Mouse (Mus musculus) CH12.LX (cell line): Measurements from ENCODE around the gene Nxn. TPM values are rescaled to one million over a fixed set of nuclear protein-coding genes. Genes with fewer than 3 reads are reported as not detected.

Experiments
- DNase-seq: peaks from one replicate; pipeline ENCODE4 v3.0.0-alpha.2; 2013; ENCODE audit errors: extremely low read depth
- H3K27ac ChIP-seq: 2 replicates; pipeline ENCODE4 v1.5.1; 2012; ENCODE audit warnings: low read depth, mild to moderate bottlenecking, control low read depth, moderate library complexity; ENCODE audit not compliant: insufficient read depth
- H3K27me3 ChIP-seq: replicated peaks from 2 replicates; pipeline ENCODE3; 2012; ENCODE audit warnings: inconsistent platforms
- H3K36me3 ChIP-seq, 2 experiments: replicated peaks in 1 of 2; 2 replicates each; pipeline versions ENCODE3 to v1.6.1; 2012; ENCODE audit warnings: inconsistent platforms in 1 of 2, low read length in 1 of 2, mild to moderate bottlenecking in 1 of 2, mixed read lengths in 1 of 2, moderate library complexity in 1 of 2; ENCODE audit not compliant: control insufficient read depth in 1 of 2, insufficient read depth in 1 of 2
- H3K4me1 ChIP-seq, 2 experiments: 2 replicates each; pipeline ENCODE4 v1.6.1; 2012; ENCODE audit warnings: inconsistent platforms in 1 of 2, moderate library complexity in 1 of 2; ENCODE audit not compliant: insufficient read depth in 2 of 2, control insufficient read depth in 1 of 2
- H3K4me2 ChIP-seq: 2 replicates; pipeline ENCODE4 v1.6.1; 2012; ENCODE audit warnings: low read depth, mild to moderate bottlenecking, control low read depth; ENCODE audit not compliant: poor library complexity, insufficient read depth, severe bottlenecking
- H3K4me3 ChIP-seq, 3 experiments: fragments of 150-350 bp in 1 of 3; sonication (generic) in 1 of 3; replicated peaks in 1 of 3; 2 replicates each; pipeline versions ENCODE3 to v1.5.1; 2011 to 2012; ENCODE audit warnings: low read depth in 2 of 3, low read length in 2 of 3, mild to moderate bottlenecking in 2 of 3, moderate library complexity in 2 of 3, control low read depth in 1 of 3, improper control_type of control experiment in 1 of 3, inconsistent platforms in 1 of 3, mixed read lengths in 1 of 3; ENCODE audit not compliant: poor library complexity in 1 of 3
- H3K79me2 ChIP-seq: replicated peaks from 2 replicates; pipeline ENCODE4 v1.6.1; 2012; ENCODE audit warnings: mild to moderate bottlenecking, moderate library complexity; ENCODE audit not compliant: control insufficient read depth, poor library complexity, insufficient read depth, severe bottlenecking; ENCODE audit errors: extremely low read depth
- H3K9ac ChIP-seq: 2 replicates; pipeline ENCODE4 v1.6.1; 2012; ENCODE audit warnings: low read depth, mild to moderate bottlenecking, control low read depth, moderate library complexity; ENCODE audit not compliant: insufficient read depth
- H3K9me3 ChIP-seq: replicated peaks from 2 replicates; pipeline ENCODE3; 2012; ENCODE audit warnings: low read length, inconsistent platforms, mixed read lengths
- CHD2 ChIP-seq: IDR thresholded peaks from 2 replicates; pipeline ENCODE4 v1.6.1; 2011; ENCODE audit warnings: low read length, improper control_type of control experiment
- E2F4 ChIP-seq: IDR thresholded peaks from 2 replicates; pipeline ENCODE4 v1.6.1; 2011; ENCODE audit warnings: low read depth, low read length, improper control_type of control experiment; ENCODE audit not compliant: insufficient replicate concordance
- ELF1 ChIP-seq: IDR thresholded peaks from 2 replicates; pipeline ENCODE4 v1.6.1; 2014; ENCODE audit warnings: low read depth, mild to moderate bottlenecking, inconsistent platforms, low read length, improper control_type of control experiment
- EP300 ChIP-seq: IDR thresholded peaks from 2 replicates; pipeline ENCODE4 v1.6.1; 2011; ENCODE audit warnings: low read length, improper control_type of control experiment
- ETS1 ChIP-seq: conservative IDR thresholded peaks from 2 replicates; pipeline ENCODE4 v1.6.1; 2012; ENCODE audit warnings: low read depth, mild to moderate bottlenecking, inconsistent platforms, low read length, improper control_type of control experiment, moderate library complexity
- HCFC1 ChIP-seq: IDR thresholded peaks from 2 replicates; pipeline ENCODE4 v1.6.1; 2012; ENCODE audit warnings: low read depth, mild to moderate bottlenecking, inconsistent platforms, low read length, improper control_type of control experiment
- JUN ChIP-seq: IDR thresholded peaks from 2 replicates; pipeline ENCODE4 v1.6.1; 2011; ENCODE audit warnings: low read depth, mild to moderate bottlenecking, low read length, improper control_type of control experiment, moderate library complexity; ENCODE audit not compliant: insufficient read depth
- JUND ChIP-seq: conservative IDR thresholded peaks from 2 replicates; pipeline ENCODE4 v1.6.1; 2011; ENCODE audit warnings: low read depth, low read length, improper control_type of control experiment
- KAT2A ChIP-seq: IDR thresholded peaks from 2 replicates; pipeline ENCODE4 v1.6.1; 2012; ENCODE audit warnings: low read length, improper control_type of control experiment, inconsistent platforms; ENCODE audit not compliant: insufficient replicate concordance
- MAFK ChIP-seq: IDR thresholded peaks from 2 replicates; pipeline ENCODE4 v1.6.1; 2011; ENCODE audit warnings: low read length, improper control_type of control experiment; ENCODE audit not compliant: insufficient replicate concordance
- MAZ ChIP-seq: IDR thresholded peaks from 2 replicates; pipeline ENCODE4 v1.6.1; 2012; ENCODE audit warnings: low read depth, mild to moderate bottlenecking, inconsistent platforms, low read length, improper control_type of control experiment, moderate library complexity
- MEF2A ChIP-seq: IDR thresholded peaks from 2 replicates; pipeline ENCODE4 v1.6.1; 2014; ENCODE audit warnings: low read depth, mild to moderate bottlenecking, inconsistent platforms, low read length, improper control_type of control experiment, borderline replicate concordance
- MXI1 ChIP-seq: IDR thresholded peaks from 2 replicates; pipeline ENCODE4 v1.6.1; 2011; ENCODE audit warnings: mild to moderate bottlenecking, low read depth, low read length, improper control_type of control experiment
- MYC ChIP-seq: IDR thresholded peaks from 2 replicates; pipeline ENCODE4 v1.6.1; 2011; ENCODE audit warnings: low read depth, mild to moderate bottlenecking, improper control_type of control experiment, low read length
- POLR2AphosphoS2 ChIP-seq: IDR thresholded peaks from 2 replicates; pipeline ENCODE4 v1.6.1; 2011; ENCODE audit warnings: low read depth, low read length, improper control_type of control experiment
- RAD21 ChIP-seq: IDR thresholded peaks from 2 replicates; pipeline ENCODE4 v1.6.1; 2011; ENCODE audit warnings: low read depth, mild to moderate bottlenecking, low read length, improper control_type of control experiment, moderate library complexity
- UBTF ChIP-seq: IDR thresholded peaks from 2 replicates; pipeline ENCODE4 v1.6.1; 2012; ENCODE audit warnings: low read depth, mild to moderate bottlenecking, inconsistent platforms, low read length, improper control_type of control experiment, moderate library complexity
- USF1 ChIP-seq: IDR thresholded peaks from 2 replicates; pipeline ENCODE4 v1.6.1; 2014; ENCODE audit warnings: low read depth, mild to moderate bottlenecking, inconsistent platforms, low read length, improper control_type of control experiment
- USF2 ChIP-seq: conservative IDR thresholded peaks from 2 replicates; pipeline ENCODE4 v1.6.1; 2011; ENCODE audit warnings: low read depth, low read length, improper control_type of control experiment
- ZC3H11A ChIP-seq: IDR thresholded peaks from 2 replicates; pipeline ENCODE4 v1.6.1; 2012; ENCODE audit warnings: low read depth, mild to moderate bottlenecking, inconsistent platforms, low read length, improper control_type of control experiment
- ZNF384 ChIP-seq: IDR thresholded peaks from 2 replicates; pipeline ENCODE4 v1.6.1; 2012; ENCODE audit warnings: low read depth, low read length, improper control_type of control experiment, inconsistent platforms
- dilution Hi-C: fragments of 300-500 bp; cut with MboI; formaldehyde crosslinking; loops from 2 replicates; pipeline ENCODE4 v1.14.3; 2020; ENCODE audit warnings: low sequenced_read_pairs; ENCODE audit not compliant: extremely low pct_unique_long_range_greater_than_20kb, extremely low pct_ligation_motif_present
- in situ Hi-C: fragments of 300-500 bp; cut with MboI; formaldehyde crosslinking; loops from 3 replicates; pipeline ENCODE4 v1.14.3; 2019; ENCODE audit warnings: low sequenced_read_pairs, low pct_ligation_motif_present, low pct_unique_long_range_greater_than_20kb, mixed read lengths
- polyA plus RNA-seq: library from polyadenylated mRNA; unstranded; fragments of >175 nt; gene quantifications from 2 replicates; pipeline ENCODE4 v1.2.1, GENCODE M21; 2012; ENCODE audit warnings: low read depth; ENCODE audit not compliant: insufficient read length
- total RNA-seq, 2 experiments: library from RNA; depleted of rRNA; stranded (reverse); fragments of 300-350 nt in 1 of 2; fragments of >200 nt in 1 of 2; gene quantifications; 2 replicates each; pipeline ENCODE4 v1.2.3; 2012 to 2014

The Nxn gene
- total and polyA plus RNA-seq, 3 experiments: 15.3 to 24.8 (median 19.2) TPM

DNA sequence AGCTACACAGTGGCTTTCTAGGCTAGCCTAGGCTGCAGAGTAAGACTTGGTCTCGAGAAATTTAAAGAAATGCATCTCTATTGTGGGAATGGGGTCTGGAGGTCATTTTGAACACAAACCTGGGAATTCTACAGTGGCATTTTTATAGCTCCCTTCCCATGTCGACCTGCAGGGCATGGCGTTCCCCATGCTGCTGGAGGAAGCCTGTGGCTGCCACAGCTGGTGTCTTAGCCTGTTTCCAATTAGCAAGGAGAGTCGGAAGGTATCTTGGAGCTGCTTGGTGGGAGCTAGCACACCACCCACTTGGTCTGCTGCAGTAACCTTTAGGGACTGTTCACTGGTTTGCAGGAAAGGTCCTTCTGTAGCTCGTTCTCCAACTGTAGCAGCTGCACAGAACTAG is 142.8 kb downstream of the Nxn start:
- H3K4me3 ChIP-seq: no peak overlapping the region
- dilution Hi-C loops (no loop called here), in situ Hi-C loops (loop anchor here (10.0 kb wide), 1 partner anchor 249 kb away; no protein-coding TSS in a partner anchor)
- no peaks in the 10 kb centered on the region for H3K27me3 ChIP-seq
- peaks cover 0 to 20% of the 10 kb centered on the region in 2 experiments; a peak in 2 of 4 replicates for H3K4me1 ChIP-seq
- H3K79me2 ChIP-seq: no peaks in the 10 kb centered on the region
- no peaks in the 10 kb centered on the region for H3K9me3 ChIP-seq
- H3K4me2 ChIP-seq: no peak overlapping the region
- no peak overlapping the region for H3K9ac ChIP-seq
- no peak for DNase-seq
- peaks cover 3 to 62% of the 10 kb centered on the region in 2 experiments for H3K36me3 ChIP-seq
- TF ChIP-seq JUND: no peak
- no peak for TF ChIP-seq MYC
- no peak for TF ChIP-seq RAD21
- TF ChIP-seq, all 38 proteins: peak for 0
- H3K27ac ChIP-seq: no peak overlapping the region

- Histone ChIP-seq H3K4me1 (peaks cover 0 to 15% of the 10 kb centered on the region in 2 experiments; a peak in 2 of 4 replicates), H3K27ac (no peak overlapping the region), H3K4me3 (no peak overlapping the region), H3K9me3 (no peaks in the 10 kb centered on the region), H3K4me2 (no peak overlapping the region), H3K79me2 (no peaks in the 10 kb centered on the region), H3K36me3 (peaks cover 7 to 62% of the 10 kb centered on the region in 2 experiments), H3K9ac (no peak overlapping the region), H3K27me3 (no peaks in the 10 kb centered on the region)
- in situ Hi-C loops (loop anchor here (10.0 kb wide), 1 partner anchor 249 kb away; no protein-coding TSS in a partner anchor), dilution Hi-C loops (no loop called here)
- no peak for DNase-seq
- TF ChIP-seq USF1: no peak
- no peak for TF ChIP-seq EP300
- no peak for TF ChIP-seq JUN
- TF ChIP-seq MYC: no peak
- no peak for TF ChIP-seq ZNF384
- TF ChIP-seq UBTF: no peak
- TF ChIP-seq HCFC1: no peak
- no peak for TF ChIP-seq ZC3H11A
- no peak for TF ChIP-seq KAT2A
These were observed 143.4 kb downstream of the Nxn start for GRCm38 (mm10) chr11:76255431-76256001.

DNA sequence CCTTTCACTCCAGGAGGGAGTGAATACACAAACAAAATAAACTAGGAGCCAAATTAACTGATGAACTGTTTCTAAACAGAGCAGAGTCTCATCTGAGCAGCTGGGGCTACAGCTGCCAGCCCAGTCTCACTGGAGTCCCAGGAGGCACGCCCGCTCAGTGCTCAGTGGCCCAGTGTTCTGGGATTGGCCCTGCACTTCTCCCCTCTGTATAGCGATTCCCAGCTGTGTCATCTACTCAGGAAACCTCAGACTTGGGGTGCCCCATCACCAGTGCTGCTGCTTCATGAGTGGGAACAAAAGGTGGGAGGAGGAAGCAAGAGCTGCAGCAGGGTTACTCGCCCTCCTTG is 145.0 kb downstream of the Nxn start:
- H3K4me3 ChIP-seq: no peak overlapping the region
- no peak for DNase-seq
- H3K79me2 ChIP-seq: no peaks in the 10 kb centered on the region
- TF ChIP-seq ETS1 (no peak), CHD2 (no peak), MAZ (no peak), MAFK (no peak), KAT2A (no peak), E2F4 (no peak), USF2 (no peak), MXI1 (no peak), RAD21 (no peak), POLR2AphosphoS2 (no peak), ZC3H11A (no peak), MEF2A (no peak), ELF1 (no peak), EP300 (no peak)
- in situ Hi-C loops (loop anchor here (5.0 to 10.0 kb wide), 2 partner anchors 148 to 251 kb away; no protein-coding TSS in a partner anchor), dilution Hi-C loops (no loop called here)
- H3K27me3 ChIP-seq: no peaks in the 10 kb centered on the region
- peaks cover 22 to 72% of the 10 kb centered on the region in 2 experiments for H3K36me3 ChIP-seq
- H3K27ac ChIP-seq: no peak overlapping the region
- peaks cover 0 to 15% of the 10 kb centered on the region in 2 experiments; a peak in 2 of 4 replicates for H3K4me1 ChIP-seq
- no peak overlapping the region for H3K9ac ChIP-seq
- H3K4me2 ChIP-seq: no peak overlapping the region
- no peaks in the 10 kb centered on the region for H3K9me3 ChIP-seq
